Mouse (Mus musculus): Measurements from ENCODE around the gene Rflnb.
"Not testable (repeated sequence)": the region's sequence is repeated elsewhere in the genome, so short reads cannot be mapped to it uniquely, and the experiment has no call there.

Rflnb gene

GRCm38 (mm10) chr11:76037581-76038294, 10.2 kb upstream of the Rflnb start:
- no peak for DNase-seq (ENCODE audit: low spot score)

GRCm38 (mm10) chr11:76035182-76035581, 7.6 kb upstream of the Rflnb start:
- DNase-seq (ENCODE audit: low spot score): no peak

GRCm38 (mm10) chr11:76033836-76034235, 6.3 kb upstream of the Rflnb start:
- DNase-seq (ENCODE audit: low spot score): no peak

GRCm38 (mm10) chr11:76033359-76033758, 5.8 kb upstream of the Rflnb start:
- no peak for DNase-seq (ENCODE audit: low spot score)

GRCm38 (mm10) chr11:76028072-76028465, 487 bp upstream of the Rflnb start:
- no peak for DNase-seq (ENCODE audit: low spot score)

GRCm38 (mm10) chr11:76026527-76027138, 949 bp downstream of the Rflnb start:
- DNase-seq (ENCODE audit: low spot score): no peak

GRCm38 (mm10) chr11:76025080-76025583, 2.5 kb downstream of the Rflnb start:
- DNase-seq (ENCODE audit: low spot score): no peak

- DNase-seq (ENCODE audit: low spot score): peak; percentile 22
Observed at GRCm38 (mm10) chr11:76020916-76021315, 6.7 kb downstream of the Rflnb start.

GRCm38 (mm10) chr11:76019879-76020278, 7.7 kb downstream of the Rflnb start:
- DNase-seq (ENCODE audit: low spot score): no peak

- DNase-seq (ENCODE audit: low spot score): no peak
Observed at GRCm38 (mm10) chr11:76015814-76016213, 11.8 kb downstream of the Rflnb start.

- DNase-seq (ENCODE audit: low spot score): no peak
Observed at GRCm38 (mm10) chr11:76015251-76015650, 12.3 kb downstream of the Rflnb start.

- no peak for DNase-seq (ENCODE audit: low spot score)
Observed at GRCm38 (mm10) chr11:76010838-76011624, 16.6 kb downstream of the Rflnb start.

- DNase-seq (ENCODE audit: low spot score): no peak
Observed at GRCm38 (mm10) chr11:76009101-76009500, 18.5 kb downstream of the Rflnb start.

GRCm38 (mm10) chr11:76008162-76008561, 19.4 kb downstream of the Rflnb start:
- DNase-seq (ENCODE audit: low spot score): no peak

- not testable (repeated sequence) for DNase-seq (ENCODE audit: low spot score)
Observed at GRCm38 (mm10) chr11:76004276-76004675, 23.3 kb downstream of the Rflnb start.

- DNase-seq (ENCODE audit: low spot score): no peak
Observed at GRCm38 (mm10) chr11:76001237-76001878, 26.2 kb downstream of the Rflnb start.

- no peak for DNase-seq (ENCODE audit: low spot score)
Observed at GRCm38 (mm10) chr11:76000701-76001100, 26.9 kb downstream of the Rflnb start.

- DNase-seq (ENCODE audit: low spot score): no peak
Observed at GRCm38 (mm10) chr11:75999440-76000155, 28.0 kb downstream of the Rflnb start, which contains the start of gene 1700016K19Rik. 1700016K19Rik (plus strand) TSS chr11:75999912.

- no peak for DNase-seq (ENCODE audit: low spot score)
Observed at GRCm38 (mm10) chr11:75994357-75994756, 33.2 kb downstream of the Rflnb start.

GRCm38 (mm10) chr11:75992481-75992880, 35.1 kb downstream of the Rflnb start:
- DNase-seq (ENCODE audit: low spot score): no peak

GRCm38 (mm10) chr11:75991911-75992310, 35.7 kb downstream of the Rflnb start:
- no peak for DNase-seq (ENCODE audit: low spot score)

Data from adipocyte (in vitro differentiated cells).